Mouse (Mus musculus): ENCODE results near the gene S1pr5. TPM values are rescaled to one million over a fixed set of nuclear protein-coding genes. Genes with fewer than 3 reads are reported as not detected.

The S1pr5 gene
- polyA plus RNA-seq, 1 experiment from 2014 or later: 0.08 TPM

GRCm38 (mm10) chr9:21241343-21241742, 6.9 kb downstream of the S1pr5 start:
- H3K27me3 ChIP-seq (ENCODE audit: control insufficient read depth, insufficient read depth, low read length): peaks cover 39% of the 10 kb centered on the region
- ATAC-seq (replicated peaks; ENCODE audit: insufficient number of reproducible peaks, low FRiP score, low TSS enrichment, low read depth): no peak
- whole genome bisulfite sequencing: 2% methylated on average over 11 of the region's 11 CpGs

GRCm38 (mm10) chr9:21239465-21239848, 8.8 kb downstream of the S1pr5 start:
- DNase-seq (ENCODE audit: low spot score): no peak

More at GRCm38 (mm10) chr9:21241343-21241742, 6.9 kb downstream of the S1pr5 start:
- DNase-seq (ENCODE audit: low spot score): peak; percentile 96
- no peak overlapping the region for H3K9ac ChIP-seq (replicated peaks; ENCODE audit: low read length)
- H3K27ac ChIP-seq (replicated peaks; ENCODE audit: low read depth, low read length): no peak overlapping the region
- H3K4me2 ChIP-seq (ENCODE audit: low read depth, low read length): no peak overlapping the region
- H3K4me1 ChIP-seq (ENCODE audit: control insufficient read depth, insufficient read depth, low read length): peaks cover 13% of the 10 kb centered on the region
- H3K4me3 ChIP-seq (ENCODE audit: low read depth, low read length): no peak overlapping the region
- no peaks in the 10 kb centered on the region; the same call in 1 of the 2 replicates for H3K9me3 ChIP-seq (replicated peaks; ENCODE audit: control insufficient read depth, low read length)
- 0 out of 2 replicates have a peak, but pooled peaks cover 2% of the 10 kb centered on the region for H3K36me3 ChIP-seq (replicated peaks; ENCODE audit: control insufficient read depth, insufficient read depth, low read depth, low read length)

GRCm38 (mm10) chr9:21238733-21239464, 9.3 kb downstream of the S1pr5 start, which contains the start of gene Keap1:
Gene Keap1 (minus strand): TSS chr9:21239361.
- under 1% methylated on average over 63 of the region's 90 CpGs for WGBS
- Histone ChIP-seq H3K9ac (replicated peaks; ENCODE audit: low read length) (peak within 1 kb of the TSS; percentile 98), H3K4me2 (ENCODE audit: low read depth, low read length) (peak within 1 kb of the TSS; percentile 70), H3K4me1 (ENCODE audit: control insufficient read depth, insufficient read depth, low read length) (peaks cover 7% of the 10 kb centered on the region; the same call in 1 of the 2 replicates), H3K27ac (replicated peaks; ENCODE audit: low read depth, low read length) (peak within 1 kb of the TSS; percentile 81), H3K9me3 (replicated peaks; ENCODE audit: control insufficient read depth, low read length) (no peaks in the 10 kb centered on the region; the same call in 1 of the 2 replicates), H3K4me3 (ENCODE audit: low read depth, low read length) (peak within 1 kb of the TSS; percentile 94), H3K36me3 (replicated peaks; ENCODE audit: control insufficient read depth, insufficient read depth, low read depth, low read length) (peaks cover 2% of the 10 kb centered on the region; the same call in 1 of the 2 replicates), H3K27me3 (ENCODE audit: control insufficient read depth, insufficient read depth, low read length) (peaks cover 15% of the 10 kb centered on the region)
- ATAC-seq (replicated peaks; ENCODE audit: insufficient number of reproducible peaks, low FRiP score, low TSS enrichment, low read depth): peak; percentile 81
- DNase-seq (ENCODE audit: low spot score): peak; percentile 89

More at GRCm38 (mm10) chr9:21239465-21239848, 8.8 kb downstream of the S1pr5 start:
- peak overlapping the region; percentile 94 for H3K4me3 ChIP-seq (ENCODE audit: low read depth, low read length)
- H3K4me1 ChIP-seq (ENCODE audit: control insufficient read depth, insufficient read depth, low read length): peaks cover 10% of the 10 kb centered on the region
- no peak for ATAC-seq (replicated peaks; ENCODE audit: insufficient number of reproducible peaks, low FRiP score, low TSS enrichment, low read depth)
- H3K9ac ChIP-seq (replicated peaks; ENCODE audit: low read length): peak overlapping the region; percentile 98
- H3K9me3 ChIP-seq (replicated peaks; ENCODE audit: control insufficient read depth, low read length): no peaks in the 10 kb centered on the region; the same call in 1 of the 2 replicates
- 36% methylated on average over 4 of the region's 4 CpGs for WGBS
- peaks cover 20% of the 10 kb centered on the region for H3K27me3 ChIP-seq (ENCODE audit: control insufficient read depth, insufficient read depth, low read length)
- no peak overlapping the region for H3K27ac ChIP-seq (replicated peaks; ENCODE audit: low read depth, low read length)
- H3K36me3 ChIP-seq (replicated peaks; ENCODE audit: control insufficient read depth, insufficient read depth, low read depth, low read length): 0 out of 2 replicates have a peak, but pooled peaks cover 2% of the 10 kb centered on the region
- H3K4me2 ChIP-seq (ENCODE audit: low read depth, low read length): peak overlapping the region; percentile 70

- DNase-seq (ENCODE audit: low spot score) (peak; percentile 44), ATAC-seq (replicated peaks; ENCODE audit: insufficient number of reproducible peaks, low FRiP score, low TSS enrichment, low read depth) (peak; percentile 0; the same call in 1 of the 2 replicates)
- H3K9me3 ChIP-seq (replicated peaks; ENCODE audit: control insufficient read depth, low read length): no peaks in the 10 kb centered on the region; the same call in 1 of the 2 replicates
- peaks cover 8% of the 10 kb centered on the region for H3K27me3 ChIP-seq (ENCODE audit: control insufficient read depth, insufficient read depth, low read length)
- H3K9ac ChIP-seq (replicated peaks; ENCODE audit: low read length): peak overlapping the region; percentile 98
- H3K4me1 ChIP-seq (ENCODE audit: control insufficient read depth, insufficient read depth, low read length): peaks cover 7% of the 10 kb centered on the region; the same call in 1 of the 2 replicates
- 1% methylated on average over 31 of the region's 31 CpGs for WGBS
- peak overlapping the region; percentile 70 for H3K4me2 ChIP-seq (ENCODE audit: low read depth, low read length)
- peak overlapping the region; percentile 81 for H3K27ac ChIP-seq (replicated peaks; ENCODE audit: low read depth, low read length)
- peak overlapping the region; percentile 94 for H3K4me3 ChIP-seq (ENCODE audit: low read depth, low read length)
- peaks cover 2% of the 10 kb centered on the region; the same call in 1 of the 2 replicates for H3K36me3 ChIP-seq (replicated peaks; ENCODE audit: control insufficient read depth, insufficient read depth, low read depth, low read length)
These were observed 10.1 kb downstream of the S1pr5 start for GRCm38 (mm10) chr9:21238004-21238732.

- DNase-seq (ENCODE audit: low spot score): peak; percentile 59
- peaks cover 7% of the 10 kb centered on the region; the same call in 1 of the 2 replicates for H3K4me1 ChIP-seq (ENCODE audit: control insufficient read depth, insufficient read depth, low read length)
- H3K4me3 ChIP-seq (ENCODE audit: low read depth, low read length): peak overlapping the region; percentile 94
- 0 out of 2 replicates have a peak, but pooled peaks cover 3% of the 10 kb centered on the region for H3K27me3 ChIP-seq (ENCODE audit: control insufficient read depth, insufficient read depth, low read length)
- peak overlapping the region; percentile 70 for H3K4me2 ChIP-seq (ENCODE audit: low read depth, low read length)
- H3K9me3 ChIP-seq (replicated peaks; ENCODE audit: control insufficient read depth, low read length): no peaks in the 10 kb centered on the region
- 0 out of 2 replicates have a peak, but pooled peaks have one; percentile 11 for ATAC-seq (replicated peaks; ENCODE audit: insufficient number of reproducible peaks, low FRiP score, low TSS enrichment, low read depth)
- H3K27ac ChIP-seq (replicated peaks; ENCODE audit: low read depth, low read length): peak overlapping the region; percentile 81; the same call in 1 of the 2 replicates
- 15% methylated on average over 19 of the region's 19 CpGs for WGBS
- peaks cover 2% of the 10 kb centered on the region; the same call in 1 of the 2 replicates for H3K36me3 ChIP-seq (replicated peaks; ENCODE audit: control insufficient read depth, insufficient read depth, low read depth, low read length)
- peak overlapping the region; percentile 98 for H3K9ac ChIP-seq (replicated peaks; ENCODE audit: low read length)
These were observed 10.8 kb downstream of the S1pr5 start for GRCm38 (mm10) chr9:21237368-21238003.

GRCm38 (mm10) chr9:21236991-21237367, 11.3 kb downstream of the S1pr5 start:
- ATAC-seq (replicated peaks; ENCODE audit: insufficient number of reproducible peaks, low FRiP score, low TSS enrichment, low read depth) (no peak), DNase-seq (ENCODE audit: low spot score) (no peak)
- peaks cover 7% of the 10 kb centered on the region; the same call in 1 of the 2 replicates for H3K4me1 ChIP-seq (ENCODE audit: control insufficient read depth, insufficient read depth, low read length)
- H3K4me3 ChIP-seq (ENCODE audit: low read depth, low read length): peak overlapping the region; percentile 94; the same call in 1 of the 2 replicates
- WGBS: 81% methylated on average over 25 of the region's 25 CpGs
- peak overlapping the region; percentile 98; the same call in 1 of the 2 replicates for H3K9ac ChIP-seq (replicated peaks; ENCODE audit: low read length)
- no peak overlapping the region for H3K27ac ChIP-seq (replicated peaks; ENCODE audit: low read depth, low read length)
- peaks cover 2% of the 10 kb centered on the region; the same call in 1 of the 2 replicates for H3K36me3 ChIP-seq (replicated peaks; ENCODE audit: control insufficient read depth, insufficient read depth, low read depth, low read length)
- H3K9me3 ChIP-seq (replicated peaks; ENCODE audit: control insufficient read depth, low read length): no peaks in the 10 kb centered on the region
- peak overlapping the region; percentile 70 for H3K4me2 ChIP-seq (ENCODE audit: low read depth, low read length)
- 0 out of 2 replicates have a peak, but pooled peaks cover under 1% of the 10 kb centered on the region for H3K27me3 ChIP-seq (ENCODE audit: control insufficient read depth, insufficient read depth, low read length)

- H3K4me3 ChIP-seq (ENCODE audit: low read depth, low read length): no peak overlapping the region
- no peak overlapping the region for H3K4me2 ChIP-seq (ENCODE audit: low read depth, low read length)
- no peaks in the 10 kb centered on the region for H3K27me3 ChIP-seq (ENCODE audit: control insufficient read depth, insufficient read depth, low read length)
- no peak overlapping the region for H3K27ac ChIP-seq (replicated peaks; ENCODE audit: low read depth, low read length)
- peaks cover 2% of the 10 kb centered on the region; the same call in 1 of the 2 replicates for H3K36me3 ChIP-seq (replicated peaks; ENCODE audit: control insufficient read depth, insufficient read depth, low read depth, low read length)
- DNase-seq (ENCODE audit: low spot score) (no peak), ATAC-seq (replicated peaks; ENCODE audit: insufficient number of reproducible peaks, low FRiP score, low TSS enrichment, low read depth) (no peak)
- peaks cover 7% of the 10 kb centered on the region; the same call in 1 of the 2 replicates for H3K4me1 ChIP-seq (ENCODE audit: control insufficient read depth, insufficient read depth, low read length)
- 91% methylated on average over 4 of the region's 4 CpGs for WGBS
- no peak overlapping the region for H3K9ac ChIP-seq (replicated peaks; ENCODE audit: low read length)
- H3K9me3 ChIP-seq (replicated peaks; ENCODE audit: control insufficient read depth, low read length): no peaks in the 10 kb centered on the region
These were observed 12.9 kb downstream of the S1pr5 start for GRCm38 (mm10) chr9:21235341-21235740.
